Mouse (Mus musculus): ENCODE data around the gene Agap3. TPM values are rescaled to one million over a fixed set of nuclear protein-coding genes. Genes with fewer than 3 reads are reported as not detected.

Gene Agap3
- polyA plus RNA-seq, 1 experiment from 2014 or later = 41.3 TPM

GRCm38 (mm10) chr5:24423129-24424003, 28.6 kb upstream of the Agap3 start, which contains the start of the genes Cdk5 and Slc4a2:
Gene Cdk5, minus strand, starts transcription at chr5:24423530.
Gene Slc4a2, plus strand, starts transcription at chr5:24423837.
- Histone ChIP-seq H3K36me3 (peaks cover 13% of the 10 kb centered on the region), H3K4me3 (peak within 1 kb of the TSS; percentile 77), H3K4me2 (peak within 1 kb of the TSS; percentile 91), H3K4me1 (peaks cover 47% of the 10 kb centered on the region), H3K9ac (peak within 1 kb of the TSS; percentile 75), H3K9me3 (no peaks in the 10 kb centered on the region), H3K27me3 (no peaks in the 10 kb centered on the region), H3K27ac (peak within 1 kb of the TSS; percentile 94)
- ATAC-seq (ENCODE audit: borderline replicate concordance, extremely low read depth, low FRiP score, low TSS enrichment) = peak; percentile 89
- WGBS = under 1% methylated on average over 46 of the region's 46 CpGs

- no peaks in the 10 kb centered on the region for H3K27me3 ChIP-seq
- peak overlapping the region; percentile 75 for H3K9ac ChIP-seq
- peaks cover 55% of the 10 kb centered on the region for H3K4me1 ChIP-seq
- 9% methylated on average over 21 of the region's 21 CpGs for WGBS
- H3K27ac ChIP-seq = peak overlapping the region; percentile 94
- H3K4me3 ChIP-seq = peak overlapping the region; percentile 77
- no peaks in the 10 kb centered on the region for H3K9me3 ChIP-seq
- peak overlapping the region; percentile 91 for H3K4me2 ChIP-seq
- H3K36me3 ChIP-seq = peaks cover 9% of the 10 kb centered on the region
- peak; percentile 0; the same call in 1 of the 2 replicates for ATAC-seq (ENCODE audit: borderline replicate concordance, extremely low read depth, low FRiP score, low TSS enrichment)
Measured at GRCm38 (mm10) chr5:24424004-24424781, 27.8 kb upstream of the Agap3 start.

GRCm38 (mm10) chr5:24424861-24425411, 27.0 kb upstream of the Agap3 start:
- H3K27ac ChIP-seq = peak overlapping the region; percentile 94
- no peaks in the 10 kb centered on the region for H3K9me3 ChIP-seq
- H3K4me2 ChIP-seq = peak overlapping the region; percentile 91
- WGBS = under 1% methylated on average over 58 of the region's 60 CpGs
- no peaks in the 10 kb centered on the region for H3K27me3 ChIP-seq
- H3K4me1 ChIP-seq = peaks cover 55% of the 10 kb centered on the region
- H3K9ac ChIP-seq = peak overlapping the region; percentile 75
- ATAC-seq (ENCODE audit: borderline replicate concordance, extremely low read depth, low FRiP score, low TSS enrichment) = peak; percentile 50
- peaks cover 9% of the 10 kb centered on the region for H3K36me3 ChIP-seq
- H3K4me3 ChIP-seq = peak overlapping the region; percentile 77

- H3K9me3 ChIP-seq = no peaks in the 10 kb centered on the region
- H3K4me1 ChIP-seq = peaks cover 55% of the 10 kb centered on the region
- 1% methylated on average over 29 of the region's 30 CpGs for WGBS
- H3K9ac ChIP-seq = peak overlapping the region; percentile 75
- peaks cover 13% of the 10 kb centered on the region for H3K36me3 ChIP-seq
- peak; percentile 9; the same call in 1 of the 2 replicates for ATAC-seq (ENCODE audit: borderline replicate concordance, extremely low read depth, low FRiP score, low TSS enrichment)
- H3K27ac ChIP-seq = peak overlapping the region; percentile 94
- no peaks in the 10 kb centered on the region for H3K27me3 ChIP-seq
- peak overlapping the region; percentile 91 for H3K4me2 ChIP-seq
- H3K4me3 ChIP-seq = peak overlapping the region; percentile 77
Measured at GRCm38 (mm10) chr5:24425421-24426036, 26.4 kb upstream of the Agap3 start.

GRCm38 (mm10) chr5:24426037-24426432, 25.9 kb upstream of the Agap3 start:
- peaks cover 55% of the 10 kb centered on the region for H3K4me1 ChIP-seq

GRCm38 (mm10) chr5:24426556-24427284, 25.3 kb upstream of the Agap3 start:
- peaks cover 25% of the 10 kb centered on the region for H3K36me3 ChIP-seq
- no peaks in the 10 kb centered on the region for H3K9me3 ChIP-seq
- H3K4me2 ChIP-seq = peak overlapping the region; percentile 91
- peaks cover 55% of the 10 kb centered on the region for H3K4me1 ChIP-seq
- peak overlapping the region; percentile 75 for H3K9ac ChIP-seq
- 13% methylated on average over 9 of the region's 9 CpGs for WGBS
- peak overlapping the region; percentile 94 for H3K27ac ChIP-seq
- H3K27me3 ChIP-seq = no peaks in the 10 kb centered on the region
- no peak for ATAC-seq (ENCODE audit: borderline replicate concordance, extremely low read depth, low FRiP score, low TSS enrichment)
- H3K4me3 ChIP-seq = peak overlapping the region; percentile 77

More at GRCm38 (mm10) chr5:24426037-24426432, 25.9 kb upstream of the Agap3 start:
- Histone ChIP-seq H3K4me2 (peak overlapping the region; percentile 91), H3K36me3 (peaks cover 18% of the 10 kb centered on the region), H3K9ac (peak overlapping the region; percentile 75), H3K27ac (peak overlapping the region; percentile 94), H3K27me3 (no peaks in the 10 kb centered on the region), H3K9me3 (no peaks in the 10 kb centered on the region), H3K4me3 (peak overlapping the region; percentile 77)
- 3% methylated on average over 10 of the region's 10 CpGs for WGBS
- 0 out of 2 replicates have a peak, but pooled peaks have one; percentile 1 for ATAC-seq (ENCODE audit: borderline replicate concordance, extremely low read depth, low FRiP score, low TSS enrichment)

GRCm38 (mm10) chr5:24427285-24427633, 24.7 kb upstream of the Agap3 start:
- Histone ChIP-seq H3K27me3 (no peaks in the 10 kb centered on the region), H3K4me1 (peaks cover 53% of the 10 kb centered on the region)

GRCm38 (mm10) chr5:24427981-24428402, 24.0 kb upstream of the Agap3 start:
- Histone ChIP-seq H3K36me3 (peaks cover 38% of the 10 kb centered on the region), H3K27me3 (no peaks in the 10 kb centered on the region), H3K27ac (peak overlapping the region; percentile 94), H3K9me3 (no peaks in the 10 kb centered on the region), H3K4me1 (peaks cover 46% of the 10 kb centered on the region), H3K4me3 (peak overlapping the region; percentile 24), H3K4me2 (peak overlapping the region; percentile 91), H3K9ac (no peak overlapping the region)
- no peak for ATAC-seq (ENCODE audit: borderline replicate concordance, extremely low read depth, low FRiP score, low TSS enrichment)
- WGBS = 16% methylated on average over 14 of the region's 15 CpGs

More at GRCm38 (mm10) chr5:24427285-24427633, 24.7 kb upstream of the Agap3 start:
- peak overlapping the region; percentile 91 for H3K4me2 ChIP-seq
- no peak overlapping the region for H3K9ac ChIP-seq
- peak overlapping the region; percentile 94 for H3K27ac ChIP-seq
- whole genome bisulfite sequencing = 28% methylated on average over 12 of the region's 12 CpGs
- H3K36me3 ChIP-seq = peaks cover 30% of the 10 kb centered on the region
- no peaks in the 10 kb centered on the region for H3K9me3 ChIP-seq
- ATAC-seq (ENCODE audit: borderline replicate concordance, extremely low read depth, low FRiP score, low TSS enrichment) = no peak
- H3K4me3 ChIP-seq = peak overlapping the region; percentile 77

GRCm38 (mm10) chr5:24428596-24428995, 23.4 kb upstream of the Agap3 start:
- ATAC-seq (ENCODE audit: borderline replicate concordance, extremely low read depth, low FRiP score, low TSS enrichment) = no peak
- H3K4me3 ChIP-seq = peak overlapping the region; percentile 24
- no peaks in the 10 kb centered on the region for H3K27me3 ChIP-seq
- peak overlapping the region; percentile 91 for H3K4me2 ChIP-seq
- H3K36me3 ChIP-seq = peaks cover 44% of the 10 kb centered on the region
- WGBS = 21% methylated on average over 9 of the region's 9 CpGs
- H3K9ac ChIP-seq = no peak overlapping the region
- no peaks in the 10 kb centered on the region for H3K9me3 ChIP-seq
- peak overlapping the region; percentile 73 for H3K27ac ChIP-seq
- H3K4me1 ChIP-seq = peaks cover 44% of the 10 kb centered on the region

- Histone ChIP-seq H3K9me3 (no peaks in the 10 kb centered on the region), H3K27me3 (no peaks in the 10 kb centered on the region), H3K9ac (no peak overlapping the region), H3K4me2 (no peak overlapping the region), H3K4me3 (no peak overlapping the region), H3K36me3 (peaks cover 94% of the 10 kb centered on the region), H3K27ac (no peak overlapping the region), H3K4me1 (peaks cover 1% of the 10 kb centered on the region)
- WGBS = 87% methylated on average over 8 of the region's 8 CpGs
- no peak for ATAC-seq (ENCODE audit: borderline replicate concordance, extremely low read depth, low FRiP score, low TSS enrichment)
Measured at GRCm38 (mm10) chr5:24433993-24434392, 18.0 kb upstream of the Agap3 start.
